ENCODE assay signal across 20 mouse cellular contexts in genomic region chr12:77084343-77084742, GRCm38 (mm10).
"Had no signal": no experiment of that assay in that cellular context is flagged by ENCODE, and none has a peak within 500 bp of the region (broad histone marks: within the 10 kb centered on the region; RNA-seq: fewer than 3 reads in every experiment).

No protein-coding gene starts in this region.

- H3K27ac ChIP-seq: lung, embryonic 15.5 days; macrophage; midbrain, embryonic 13.5 days; midbrain, embryonic 15.5 days; neural tube, embryonic 12.5 days; stomach, embryonic 15.5 days had no signal

- H3K27me3 ChIP-seq: lung, embryonic 15.5 days; megakaryocyte, embryonic 14.5 days; midbrain, embryonic 13.5 days; midbrain, embryonic 15.5 days; neural tube, embryonic 12.5 days; stomach, embryonic 15.5 days had no signal

- DNase-seq: liver, postnatal 0 days; lung, adult 2 months; lung, postnatal 14 days; lung, postnatal 36 days; retina, postnatal 1 day; right cerebral cortex, adult 18-20 months; right cerebral cortex, postnatal 25 days; right cerebral cortex, postnatal 4 days; thymus, adult 2 months; thymus, postnatal 25 days; thymus, postnatal 4 days had no signal

- ATAC-seq: liver, postnatal 0 days; lung, postnatal 0 days; midbrain, embryonic 13.5 days; midbrain, embryonic 15.5 days had no signal

- H3K4me1 ChIP-seq: lung, embryonic 15.5 days; midbrain, embryonic 13.5 days; midbrain, embryonic 15.5 days; neural tube, embryonic 12.5 days; stomach, embryonic 15.5 days had no signal

- H3K4me2 ChIP-seq: lung, embryonic 15.5 days; midbrain, embryonic 11.5 days; midbrain, embryonic 13.5 days; midbrain, embryonic 15.5 days; neural tube, embryonic 12.5 days; stomach, embryonic 15.5 days had no signal

- H3K9me3 ChIP-seq: lung, embryonic 15.5 days; midbrain, embryonic 13.5 days; midbrain, embryonic 15.5 days; neural tube, embryonic 12.5 days; stomach, embryonic 15.5 days had no signal

- H3K9ac ChIP-seq: liver, postnatal 0 days; lung, embryonic 15.5 days; midbrain, embryonic 13.5 days; midbrain, embryonic 15.5 days; neural tube, embryonic 12.5 days; stomach, embryonic 15.5 days had no signal

- H3K36me3 ChIP-seq: lung, embryonic 15.5 days; midbrain, embryonic 13.5 days; midbrain, embryonic 15.5 days; neural tube, embryonic 12.5 days; stomach, embryonic 15.5 days had no signal

- H3K4me3 ChIP-seq: lung, embryonic 15.5 days; midbrain, embryonic 13.5 days; midbrain, embryonic 15.5 days; neural tube, embryonic 12.5 days; stomach, embryonic 15.5 days had no signal
